Mouse (Mus musculus) forebrain, embryonic 15.5 days (tissue): ENCODE results near the gene Gm14440. TPM values are rescaled to one million over a fixed set of nuclear protein-coding genes. Genes with fewer than 3 reads are reported as not detected.
"Not testable (repeated sequence)": the region's sequence is repeated elsewhere in the genome, so short reads cannot be mapped to it uniquely, and the experiment has no call there.

Source experiments
- ATAC-seq: fragments of 200-750 bp; cut with Nextera tagmentation; replicated peaks from 2 replicates; pipeline ENCODE4 v1.8.0; 2017; ENCODE audit warnings: mild to moderate bottlenecking, moderate TSS enrichment, moderate library complexity
- H3K27ac ChIP-seq: fragments of 300-500 bp; sonication (generic); replicated peaks from 2 replicates; pipeline ENCODE4 v1.5.1; 2015; ENCODE audit warnings: mild to moderate bottlenecking, inconsistent platforms
- H3K27me3 ChIP-seq: fragments of 300-500 bp; sonication (generic); 2 replicates; pipeline ENCODE4 v1.6.1; 2015; ENCODE audit warnings: inconsistent platforms
- H3K36me3 ChIP-seq: fragments of 300-500 bp; sonication (generic); 2 replicates; pipeline ENCODE4 v1.6.1; 2015; ENCODE audit warnings: mild to moderate bottlenecking, inconsistent platforms
- H3K4me1 ChIP-seq: fragments of 300-500 bp; sonication (generic); 2 replicates; pipeline ENCODE4 v1.6.1; 2015; ENCODE audit warnings: inconsistent platforms
- H3K4me2 ChIP-seq: fragments of 300-500 bp; sonication (generic); replicated peaks from 2 replicates; pipeline ENCODE4 v1.6.1; 2015; ENCODE audit warnings: mild to moderate bottlenecking, inconsistent platforms
- H3K4me3 ChIP-seq: fragments of 300-500 bp; sonication (generic); 2 replicates; pipeline ENCODE4 v1.5.1; 2015; ENCODE audit warnings: mild to moderate bottlenecking, inconsistent platforms
- H3K9ac ChIP-seq: fragments of 300-500 bp; sonication (generic); replicated peaks from 2 replicates; pipeline ENCODE4 v1.6.1; 2015; ENCODE audit warnings: mild to moderate bottlenecking, inconsistent platforms
- H3K9me3 ChIP-seq: fragments of 300-500 bp; sonication (generic); 2 replicates; pipeline ENCODE4 v1.6.1; 2016; ENCODE audit warnings: inconsistent platforms
- WGBS: fragments of 180-500 bp; shearing (Covaris S2); methylation state at CpG from one replicate; pipeline ENCODE4 v1.1.7; 2015; ENCODE audit warnings: mixed read lengths; 5-methylcytosine and 5-hydroxymethylcytosine counted together
- polyA plus RNA-seq: library from polyadenylated mRNA; unstranded; fragments of >200 nt; fragmentation: Nextera tagmentation; extraction: Ambion mirVana; gene quantifications from 2 replicates; pipeline ENCODE4 v1.2.1, GENCODE M21; 2015

The Gm14440 gene
- polyA plus RNA-seq: 0.09 TPM in 1 of 2 replicates, not detected in the other

GRCm38 (mm10) chr2:175274825-175275224, at the start of gene Gm14440:
TSS of gene Gm14440 (plus strand) at chr2:175275125.
- H3K9me3 ChIP-seq: not testable (repeated sequence)

More at GRCm38 (mm10) chr2:175274825-175275224, at the start of gene Gm14440:
- H3K36me3 ChIP-seq, H3K27ac ChIP-seq, H3K4me2 ChIP-seq, H3K4me1 ChIP-seq, H3K27me3 ChIP-seq, H3K9ac ChIP-seq, H3K4me3 ChIP-seq, ATAC-seq: not testable (repeated sequence)
- WGBS: no CpG with 5 or more reads among the region's 6 CpGs

Other genes with a start within 250 kb of the Gm14440 start
- 0.75 and 1.3 TPM in 2 replicates for gene Gm14393, start 207.3 kb upstream of the Gm14440 start, polyA plus RNA-seq
- 3.2 and 5.2 TPM in 2 replicates for gene Gm14399, start 133.1 kb upstream of the Gm14440 start, polyA plus RNA-seq
- gene Gm14443, start 99.3 kb upstream of the Gm14440 start, polyA plus RNA-seq: 1.3 and 1.5 TPM in 2 replicates
- gene Gm14391, start 68.2 kb upstream of the Gm14440 start, polyA plus RNA-seq: 4.5 and 7.5 TPM in 2 replicates
- gene Gm4631, start 63.1 kb downstream of the Gm14440 start, polyA plus RNA-seq: 18.1 and 18.2 TPM in 2 replicates
- gene Zfp968, start 97.3 kb downstream of the Gm14440 start, polyA plus RNA-seq: 3.8 and 4.9 TPM in 2 replicates
- gene Gm4724, start 160.7 kb downstream of the Gm14440 start, polyA plus RNA-seq: 10.3 and 13.4 TPM in 2 replicates
- gene Zfp965, start 194.9 kb downstream of the Gm14440 start, polyA plus RNA-seq: 6.1 and 6.8 TPM in 2 replicates